Mouse (Mus musculus) E14TG2a.4 (cell line): ENCODE results near the gene Gm45521.

ENCODE experiments used
- CTCF ChIP-seq: conservative IDR thresholded peaks from 2 replicates; pipeline ENCODE4 v1.5.1; 2014; ENCODE audit warnings: low read length
- NANOG ChIP-seq: IDR thresholded peaks from 2 replicates; pipeline ENCODE4 v1.6.1; 2014; ENCODE audit warnings: borderline replicate concordance, low read length, mixed read lengths

DNA sequence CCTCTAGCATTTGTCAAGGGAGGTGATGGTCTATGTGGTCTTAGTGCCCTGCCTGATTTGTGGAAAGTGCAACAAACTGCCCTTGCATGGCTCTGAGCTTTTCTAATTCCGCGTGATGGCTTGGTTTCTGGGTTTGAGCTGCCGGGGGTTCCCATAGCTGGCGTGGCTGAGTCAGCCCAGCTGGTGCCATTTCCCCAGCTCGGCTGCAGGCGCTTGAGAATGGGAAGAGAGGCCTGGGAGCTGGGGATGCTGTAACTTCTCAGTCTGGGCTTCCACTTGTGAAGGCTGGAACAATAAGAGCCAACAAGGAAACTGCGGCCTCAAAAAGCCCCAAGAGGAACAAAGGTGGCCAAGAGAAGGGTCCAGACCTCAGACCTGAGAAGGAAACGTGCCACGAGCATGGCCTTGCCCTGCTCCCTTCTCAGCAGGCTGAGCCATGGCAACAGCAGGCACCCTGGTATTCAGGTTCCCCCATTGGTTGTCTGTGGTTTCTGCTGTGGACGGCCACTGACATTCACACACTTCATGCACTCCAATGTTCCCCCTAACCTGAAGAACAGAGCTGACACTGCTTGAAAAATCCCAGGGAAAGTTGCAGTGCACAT lies 14.9 kb downstream of the Gm45521 start:
- TF ChIP-seq CTCF: no peak
- no peak for TF ChIP-seq NANOG
